Mouse (Mus musculus): Measurements from ENCODE around the gene Arid3b. TPM values are rescaled to one million over a fixed set of nuclear protein-coding genes. Genes with fewer than 3 reads are reported as not detected.

Gene Arid3b
- polyA plus RNA-seq (2012; rRNA removed; ENCODE audit: low replicate concordance) = 5.8 and 8.3 TPM in 2 replicates

DNA sequence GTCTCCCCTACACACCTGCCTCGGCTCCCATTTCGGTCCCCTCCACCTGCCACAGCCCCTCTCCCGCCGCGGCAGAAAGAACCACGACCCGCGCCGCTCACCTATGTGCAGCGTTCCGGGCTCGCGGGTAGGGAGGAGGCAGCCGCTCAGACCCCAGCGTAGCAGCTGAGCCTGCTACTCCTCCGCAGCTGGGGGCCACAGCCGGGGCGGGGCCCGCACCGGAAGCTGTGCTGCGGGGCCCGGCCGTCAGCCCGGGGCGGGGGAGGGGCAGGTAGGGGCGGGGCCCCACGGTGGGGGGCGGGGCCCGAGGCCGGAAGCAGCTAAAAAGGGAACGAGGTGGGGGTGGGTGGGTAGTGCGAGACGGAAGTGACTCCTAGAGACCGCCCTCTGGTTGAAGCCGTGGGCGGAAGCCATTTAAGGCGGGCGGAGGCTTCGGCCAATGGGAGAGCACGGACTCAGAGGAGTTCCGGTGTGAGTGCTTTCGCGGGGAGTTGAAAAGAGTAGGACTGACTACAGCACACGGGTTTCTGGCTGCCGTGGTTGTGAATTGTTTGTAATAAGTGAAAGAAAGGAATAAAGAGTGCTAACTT, at the start of gene Arid3b:
Gene Arid3b, minus strand, starts transcription at position 213 of the 590 bp plus-strand sequence.

DNA sequence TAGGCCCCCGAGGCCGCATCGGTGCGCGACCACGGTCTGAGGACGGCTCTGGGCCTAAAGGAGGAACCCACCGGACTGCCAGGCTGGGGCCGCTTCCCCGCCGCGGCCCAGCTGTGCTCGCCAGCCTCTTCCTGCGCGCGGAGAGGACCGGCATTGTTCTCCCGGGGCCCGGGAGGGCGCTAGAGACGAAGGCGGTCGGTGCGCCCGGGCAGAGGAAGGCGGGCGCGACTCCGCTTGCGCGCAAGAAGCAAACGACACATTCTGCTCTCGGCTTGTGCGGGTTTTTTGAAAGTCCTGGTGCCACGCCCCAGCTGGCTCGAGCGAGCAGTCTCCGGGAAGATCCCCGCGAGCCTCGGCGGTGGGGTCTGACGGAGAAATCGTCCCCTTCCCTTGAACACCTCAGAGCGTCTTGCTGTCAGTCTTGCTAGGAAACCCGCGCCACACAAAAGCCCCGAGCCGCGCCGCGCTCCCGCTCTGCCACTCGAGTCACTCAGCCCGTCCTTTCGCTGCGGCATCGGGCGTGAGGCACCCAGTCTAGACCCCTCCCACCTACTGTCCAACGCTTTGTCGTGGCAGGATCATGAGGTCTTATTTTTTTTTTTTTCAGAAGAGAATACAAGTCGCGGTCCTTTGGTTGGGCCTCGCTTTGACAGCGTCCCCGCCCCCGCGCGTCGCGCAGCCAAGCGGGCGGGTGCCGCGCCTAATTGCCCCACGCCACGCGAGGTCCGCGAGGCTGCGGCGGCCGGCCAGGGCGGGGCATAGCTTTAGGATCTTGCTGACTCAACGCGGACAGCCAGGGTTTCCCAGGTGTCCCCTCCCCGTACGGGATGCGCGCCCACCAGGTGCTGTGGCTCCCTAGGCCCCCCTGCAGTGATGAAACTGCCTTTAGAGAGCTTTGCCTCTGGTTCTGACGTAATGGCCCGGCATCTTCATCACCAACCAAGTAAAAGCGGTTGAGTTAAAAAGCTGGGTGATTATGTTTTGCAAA, 70.9 kb downstream of the Arid3b start, which contains the start of gene Clk3:
Gene Clk3, minus strand, starts transcription at position 497 of the 988 bp plus-strand sequence.

Other genes with a start within 250 kb of the Arid3b start
- 28.6 and 44.0 TPM in 2 replicates for gene Ulk3, start 247.3 kb downstream of the Arid3b start, polyA plus RNA-seq (2012; rRNA removed; ENCODE audit: low replicate concordance)
- gene Cplx3, start 230.5 kb downstream of the Arid3b start, polyA plus RNA-seq (2012; rRNA removed; ENCODE audit: low replicate concordance) = not detected in 2 replicates
- gene Lman1l, start 216.0 kb downstream of the Arid3b start, polyA plus RNA-seq (2012; rRNA removed; ENCODE audit: low replicate concordance) = not detected in 2 replicates
- 55.4 and 57.6 TPM in 2 replicates for gene Csk, start 183.2 kb downstream of the Arid3b start, polyA plus RNA-seq (2012; rRNA removed; ENCODE audit: low replicate concordance)
- gene Cyp1a2, start 153.1 kb downstream of the Arid3b start, polyA plus RNA-seq (2012; rRNA removed; ENCODE audit: low replicate concordance) = 0.08 TPM in 1 of 2 replicates, not detected in the other
- gene Cyp1a1, start 148.9 kb downstream of the Arid3b start, polyA plus RNA-seq (2012; rRNA removed; ENCODE audit: low replicate concordance) = 1.3 and 3.2 TPM in 2 replicates
- gene Edc3, start 128.3 kb downstream of the Arid3b start, polyA plus RNA-seq (2012; rRNA removed; ENCODE audit: low replicate concordance) = 10.7 and 15.8 TPM in 2 replicates
- 92.5 and 124 TPM in 2 replicates for gene Clk3, start 70.9 kb downstream of the Arid3b start, polyA plus RNA-seq (2012; rRNA removed; ENCODE audit: low replicate concordance)
- gene Ubl7, start 74.2 kb upstream of the Arid3b start, polyA plus RNA-seq (2012; rRNA removed; ENCODE audit: low replicate concordance) = 126 and 150 TPM in 2 replicates
- 31.7 and 49.2 TPM in 2 replicates for gene Sema7a, start 103.3 kb upstream of the Arid3b start, polyA plus RNA-seq (2012; rRNA removed; ENCODE audit: low replicate concordance)
- gene Cyp11a1, start 169.6 kb upstream of the Arid3b start, polyA plus RNA-seq (2012; rRNA removed; ENCODE audit: low replicate concordance) = 0.14 and 0.49 TPM in 2 replicates
- gene Stra6, start 227.0 kb upstream of the Arid3b start, polyA plus RNA-seq (2012; rRNA removed; ENCODE audit: low replicate concordance) = 0.06 and 110 TPM in 2 replicates